Mouse (Mus musculus) ZHBTc4 (cell line): ENCODE results near the gene Amy2a2.
"Not testable (repeated sequence)": the region's sequence is repeated elsewhere in the genome, so short reads cannot be mapped to it uniquely, and the experiment has no call there.

Source experiments
- DNase-seq: peaks from one replicate; pipeline ENCODE4 v3.0.0-alpha.2; 2011; ENCODE audit warnings: low read depth, low spot score

Gene Amy2a2

GRCm38 (mm10) chr3:113356558-113356957 is at the start of gene Amy2a2:
Gene Amy2a2, minus strand, starts transcription at chr3:113356658.
- not testable (repeated sequence) for DNase-seq

DNA sequence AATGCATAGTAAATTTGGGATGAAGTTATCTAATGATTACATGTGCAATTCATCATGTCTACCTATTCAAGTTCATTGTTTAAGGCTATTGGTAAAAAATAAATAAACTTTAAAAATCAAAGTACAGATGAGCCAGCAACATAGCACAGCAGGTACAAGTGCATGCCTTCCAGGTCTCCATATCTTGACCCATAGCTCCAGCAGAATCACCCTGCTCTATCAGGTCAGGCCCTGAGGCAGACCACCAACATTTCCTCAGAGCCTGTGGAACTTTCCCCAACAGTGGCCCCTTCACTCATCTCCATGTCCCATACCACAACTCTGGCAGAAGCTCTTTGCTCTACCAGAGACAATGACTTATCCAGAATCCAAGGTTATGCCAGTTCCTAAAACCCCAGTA is 11.0 kb downstream of the Amy2a2 start:
- DNase-seq: not testable (repeated sequence)

GRCm38 (mm10) chr3:113323952-113324351 is 32.5 kb downstream of the Amy2a2 start, which contains the start of gene Amy2a3:
Gene Amy2a3, minus strand, starts transcription at chr3:113324052.
- DNase-seq: not testable (repeated sequence)

DNA sequence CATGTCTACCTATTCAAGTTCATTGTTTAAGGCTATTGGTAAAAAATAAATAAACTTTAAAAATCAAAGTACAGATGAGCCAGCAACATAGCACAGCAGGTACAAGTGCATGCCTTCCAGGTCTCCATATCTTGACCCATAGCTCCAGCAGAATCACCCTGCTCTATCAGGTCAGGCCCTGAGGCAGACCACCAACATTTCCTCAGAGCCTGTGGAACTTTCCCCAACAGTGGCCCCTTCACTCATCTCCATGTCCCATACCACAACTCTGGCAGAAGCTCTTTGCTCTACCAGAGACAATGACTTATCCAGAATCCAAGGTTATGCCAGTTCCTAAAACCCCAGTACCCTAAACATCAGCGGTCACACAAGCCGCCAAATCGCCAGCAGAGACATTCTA is 43.5 kb downstream of the Amy2a2 start:
- DNase-seq: not testable (repeated sequence)
